Mouse (Mus musculus) layer of hippocampus, adult 9-10 months (tissue): Measurements from ENCODE around the gene Aak1.

Experiments
- DNase-seq: peaks from one replicate; pipeline ENCODE4 v3.0.0; 2022; ENCODE audit warnings: low spot score

The Aak1 gene

GRCm38 (mm10) chr6:86897520-86897919 lies 48.2 kb downstream of the Aak1 start:
- DNase-seq: no peak

DNA sequence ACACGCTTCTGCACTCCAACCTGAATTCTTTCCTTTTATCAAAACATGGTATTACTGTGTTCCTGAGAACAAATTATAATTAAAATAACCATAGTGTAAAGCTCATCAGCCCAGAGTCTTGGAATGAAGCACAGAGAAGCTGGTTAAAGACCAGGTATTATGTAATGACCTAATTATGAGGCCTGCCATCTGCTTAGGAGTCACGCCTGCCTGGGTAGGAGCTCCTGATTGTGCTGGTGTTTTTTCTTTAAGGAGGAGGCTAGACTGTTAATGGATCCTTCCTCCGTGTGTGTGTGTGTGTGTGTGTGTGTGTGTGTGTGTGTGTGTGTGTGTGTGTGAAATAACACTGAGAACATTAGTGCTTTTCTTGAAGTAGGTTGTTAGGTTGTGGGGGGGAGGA lies 49.7 kb downstream of the Aak1 start:
- no peak for DNase-seq

DNA sequence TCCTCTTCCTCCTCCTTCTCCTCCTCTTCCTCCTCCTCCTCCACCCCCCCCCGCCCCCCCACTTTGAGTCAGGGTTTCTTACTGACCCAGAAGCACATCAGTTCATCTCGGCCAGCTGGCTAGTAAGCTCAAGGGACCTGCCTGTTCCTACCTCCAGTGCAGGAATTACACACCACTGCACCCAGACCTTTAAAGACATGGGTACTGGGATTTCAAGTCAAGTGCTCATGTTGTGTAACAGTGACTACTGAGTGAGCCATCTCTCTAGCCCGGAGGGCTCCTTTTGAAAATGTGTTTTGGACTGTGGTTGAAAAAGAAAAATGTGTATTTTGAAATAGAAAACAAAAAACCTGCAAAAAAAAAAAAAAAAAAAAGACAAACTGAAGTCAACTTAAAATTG lies 50.6 kb downstream of the Aak1 start:
- DNase-seq: no peak

DNA sequence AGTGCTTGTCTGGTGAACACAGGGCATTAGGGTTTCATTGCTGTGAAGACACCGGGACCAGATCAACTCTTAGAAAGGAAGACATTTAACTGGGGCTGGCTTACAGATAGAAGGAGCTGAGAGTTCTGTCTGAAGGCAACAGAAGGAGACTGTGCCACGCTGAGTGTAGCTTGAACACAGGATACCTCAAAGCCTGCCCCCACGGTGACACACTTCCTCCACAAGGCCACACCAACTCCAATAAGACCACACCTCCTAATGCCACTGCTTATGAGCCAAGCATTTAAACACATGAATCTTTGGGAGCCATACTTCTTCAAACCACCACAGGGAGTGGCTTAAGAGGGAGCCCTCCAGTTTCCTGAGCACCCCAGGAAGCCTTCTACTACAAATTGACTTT lies 51.2 kb downstream of the Aak1 start:
- DNase-seq: no peak

DNA sequence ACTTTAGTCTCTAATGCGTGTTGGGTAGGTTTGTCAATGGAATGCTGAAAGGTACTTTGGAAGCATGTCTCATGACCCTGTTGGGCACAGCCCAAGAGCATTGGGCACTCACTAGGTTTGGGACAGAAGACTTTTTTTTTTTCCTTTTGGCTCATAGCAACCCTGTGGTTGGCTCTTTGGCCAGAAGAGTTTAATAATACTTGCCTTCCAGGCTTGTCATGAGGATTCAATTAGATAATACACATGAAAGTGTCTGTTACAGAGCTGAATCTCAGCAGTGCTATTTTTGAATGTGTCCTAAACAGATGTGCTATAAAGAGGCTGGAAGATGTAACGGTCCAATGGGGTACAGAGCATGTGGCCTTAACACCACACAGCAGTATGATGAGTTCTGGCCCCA lies 56.2 kb downstream of the Aak1 start:
- DNase-seq: no peak

- DNase-seq: no peak
Measured at GRCm38 (mm10) chr6:86907191-86907590, 57.9 kb downstream of the Aak1 start.

DNA sequence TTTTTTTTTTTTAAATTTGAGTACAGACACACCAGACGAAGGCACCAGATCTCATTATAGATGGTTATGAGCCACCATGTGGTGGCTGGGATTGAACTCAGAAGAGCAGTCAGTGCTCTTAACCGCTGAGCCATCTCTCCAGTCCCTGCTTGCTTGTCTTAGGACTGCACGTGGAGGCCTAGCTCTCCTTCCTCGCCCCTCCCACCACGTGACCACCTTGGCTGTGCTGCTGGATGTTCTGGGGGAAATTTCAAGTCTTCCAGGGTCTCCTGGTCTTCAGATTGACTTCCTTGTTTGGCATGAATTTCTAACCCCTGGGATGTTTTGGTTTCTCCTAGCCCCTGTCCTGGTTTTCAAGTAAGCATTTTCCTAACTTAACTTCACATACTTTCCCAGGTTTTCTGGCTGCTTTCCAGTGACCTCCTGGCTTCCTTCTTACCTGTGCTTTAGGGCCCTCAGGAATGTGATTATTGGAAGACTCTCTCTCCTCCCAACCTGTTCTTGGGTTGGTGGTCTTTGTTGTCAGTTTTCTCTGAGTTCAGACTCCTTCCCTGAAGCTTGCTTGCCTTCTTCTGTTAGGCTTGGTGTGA lies 59.3 kb downstream of the Aak1 start:
- DNase-seq: no peak

- no peak for DNase-seq
Measured at GRCm38 (mm10) chr6:86909881-86910280, 60.6 kb downstream of the Aak1 start.

DNA sequence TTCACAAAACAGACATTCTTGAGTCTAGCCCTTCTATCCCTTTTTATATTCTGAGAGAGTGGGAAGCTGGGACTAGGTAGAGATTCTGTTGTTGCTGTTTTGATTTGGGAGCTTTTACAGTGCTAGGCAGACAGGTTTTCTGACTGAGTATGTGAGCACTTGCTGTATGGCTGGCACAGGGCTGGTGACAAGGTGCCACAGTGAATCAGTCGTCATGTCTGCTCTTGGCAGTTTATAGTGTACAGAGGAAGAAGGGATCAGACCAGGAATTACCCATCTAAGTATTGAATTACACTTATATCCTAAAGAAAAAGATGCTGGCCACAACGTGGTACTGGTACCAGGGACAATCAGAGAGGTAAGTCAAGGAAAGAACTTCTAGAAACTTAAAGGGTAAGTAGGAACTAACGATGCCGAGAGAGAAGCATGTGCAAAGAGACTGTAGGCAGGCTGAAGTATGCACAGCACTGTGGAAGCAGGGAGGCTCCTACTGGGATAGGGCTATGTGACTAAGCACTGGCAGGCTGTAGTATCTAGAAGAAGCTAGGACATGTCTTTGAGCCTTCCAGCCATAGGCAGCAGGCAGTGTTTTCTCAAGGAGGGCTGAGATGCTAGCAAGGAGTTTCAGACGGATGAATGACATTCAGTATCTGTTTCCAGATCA lies 67.0 kb downstream of the Aak1 start:
- no peak for DNase-seq

- DNase-seq: no peak
Measured at GRCm38 (mm10) chr6:86917231-86917630, 67.9 kb downstream of the Aak1 start.

DNA sequence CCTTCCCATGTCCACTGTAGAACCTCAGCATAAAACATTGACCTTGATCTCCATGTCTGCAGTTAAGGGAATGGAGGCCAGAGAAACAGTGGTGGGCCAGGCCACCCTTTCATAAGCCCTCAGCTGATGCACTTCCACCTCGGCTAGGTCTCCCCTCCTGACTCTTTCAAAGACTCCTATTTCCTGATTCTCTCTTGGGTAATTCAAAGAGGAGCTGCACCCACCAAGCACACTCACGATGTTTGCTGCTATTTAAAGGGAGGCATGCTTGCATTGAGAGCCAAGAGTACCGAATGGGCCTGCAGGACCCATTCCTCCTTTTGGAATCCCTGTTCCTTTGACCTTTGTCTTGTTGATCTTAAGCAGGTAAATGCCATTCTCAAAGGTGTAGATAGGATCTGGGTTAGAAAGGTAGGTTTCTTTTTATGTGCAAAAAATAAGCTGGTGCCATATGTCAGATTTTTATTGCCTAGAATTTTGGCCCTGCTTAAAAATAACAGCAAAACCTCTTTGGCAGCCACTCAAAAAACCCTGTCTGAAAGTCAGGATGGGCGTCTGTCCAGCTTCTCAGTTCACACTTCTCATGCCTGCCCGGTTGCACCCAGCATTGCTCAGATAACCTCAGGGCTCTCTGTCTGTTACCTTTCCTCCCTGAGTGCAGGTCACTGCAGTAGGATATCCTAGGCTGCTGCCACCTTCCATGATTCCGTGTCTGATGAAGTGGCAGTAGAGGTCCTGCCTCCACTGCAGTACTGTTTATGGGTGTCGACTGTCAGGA lies 68.9 kb downstream of the Aak1 start:
- DNase-seq: no peak

GRCm38 (mm10) chr6:86921880-86922279 lies 72.6 kb downstream of the Aak1 start:
- peak; percentile 54 for DNase-seq

- no peak for DNase-seq
Measured at GRCm38 (mm10) chr6:86924746-86925145, 75.4 kb downstream of the Aak1 start.

DNA sequence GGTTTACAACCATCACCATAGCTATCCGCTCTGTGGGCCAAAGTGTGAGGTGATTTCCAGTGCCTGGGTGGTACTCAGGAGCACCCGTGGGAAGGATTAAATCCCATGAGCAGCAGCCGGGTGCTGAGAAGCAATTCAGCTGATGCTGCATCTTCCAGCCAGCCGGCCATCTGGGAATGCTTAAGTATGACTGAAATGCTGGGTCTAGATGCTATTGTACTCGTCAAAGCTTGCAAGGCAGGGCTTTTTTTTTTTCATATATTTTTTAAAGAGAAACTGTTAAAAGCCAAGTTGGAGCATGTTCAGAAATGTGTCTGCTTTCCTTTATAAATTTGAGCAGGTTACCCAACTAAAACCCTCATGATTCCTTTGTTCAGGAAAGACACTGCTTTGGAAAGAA lies 85.2 kb downstream of the Aak1 start:
- no peak for DNase-seq

DNA sequence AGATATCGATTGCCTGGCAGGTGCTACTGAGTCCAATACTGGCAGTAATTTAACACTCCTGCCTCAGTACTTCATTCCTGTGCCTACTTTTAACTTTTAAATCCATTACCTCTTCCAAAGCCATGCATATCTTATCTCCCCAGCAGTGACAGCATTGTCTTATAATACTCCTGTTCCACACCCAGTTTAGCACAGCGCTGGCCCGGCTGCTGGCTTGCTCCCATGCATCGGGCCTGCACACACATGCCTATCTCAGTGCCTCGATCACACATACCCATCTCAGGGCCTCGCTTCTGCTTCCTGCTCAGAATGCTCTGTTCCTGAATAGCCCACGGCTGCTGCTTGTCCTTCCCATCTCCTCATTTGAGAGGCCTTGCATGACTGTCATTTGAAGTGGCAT lies 90.5 kb downstream of the Aak1 start:
- DNase-seq: no peak

GRCm38 (mm10) chr6:86940966-86941365 lies 91.6 kb downstream of the Aak1 start:
- DNase-seq: no peak

- peak; percentile 18 for DNase-seq
Measured at GRCm38 (mm10) chr6:86947100-86947499, 97.8 kb downstream of the Aak1 start.

DNA sequence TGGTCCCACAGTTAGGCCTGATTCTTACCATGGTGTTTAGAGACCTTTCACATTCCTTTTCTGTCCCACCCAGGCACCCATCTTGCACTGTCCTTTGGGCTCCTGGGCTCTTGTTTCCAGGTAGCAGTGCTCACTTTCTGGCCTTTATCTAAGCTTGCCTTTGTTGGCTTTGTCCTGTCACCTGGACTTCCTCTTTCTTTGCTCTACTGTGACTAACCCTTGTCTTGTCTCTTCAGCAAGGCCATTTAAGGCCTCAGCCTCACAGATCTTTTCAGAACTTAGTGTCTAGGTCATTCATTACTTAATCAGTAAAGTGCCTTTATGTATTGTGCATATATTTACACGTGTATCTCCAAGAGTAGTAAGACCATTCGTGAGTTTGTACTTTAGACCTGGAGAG lies 99.4 kb downstream of the Aak1 start:
- DNase-seq: no peak

DNA sequence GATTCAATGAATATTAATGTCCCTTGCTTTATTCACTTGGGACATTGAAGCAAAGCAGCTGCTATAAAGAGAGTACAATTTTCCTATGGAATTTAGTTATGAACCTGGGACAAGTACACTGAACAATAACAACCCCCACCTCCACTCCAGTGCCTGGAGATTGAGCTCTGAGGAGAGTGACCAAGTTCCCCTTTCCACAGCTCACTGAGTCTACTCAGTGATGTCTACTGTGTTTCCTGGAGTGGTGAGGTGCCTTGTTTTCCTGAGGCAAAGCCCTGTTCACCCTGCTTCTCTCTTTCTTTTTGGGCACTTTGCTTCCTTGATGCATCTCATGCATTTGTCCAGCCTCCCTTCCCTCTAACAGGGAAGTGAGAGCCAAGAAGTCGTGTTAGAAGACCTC lies 100.8 kb downstream of the Aak1 start:
- DNase-seq: no peak

GRCm38 (mm10) chr6:86950733-86951255 lies 101.5 kb downstream of the Aak1 start:
- DNase-seq: no peak

GRCm38 (mm10) chr6:86955741-86956140 lies 106.4 kb downstream of the Aak1 start:
- peak; percentile 49 for DNase-seq

DNA sequence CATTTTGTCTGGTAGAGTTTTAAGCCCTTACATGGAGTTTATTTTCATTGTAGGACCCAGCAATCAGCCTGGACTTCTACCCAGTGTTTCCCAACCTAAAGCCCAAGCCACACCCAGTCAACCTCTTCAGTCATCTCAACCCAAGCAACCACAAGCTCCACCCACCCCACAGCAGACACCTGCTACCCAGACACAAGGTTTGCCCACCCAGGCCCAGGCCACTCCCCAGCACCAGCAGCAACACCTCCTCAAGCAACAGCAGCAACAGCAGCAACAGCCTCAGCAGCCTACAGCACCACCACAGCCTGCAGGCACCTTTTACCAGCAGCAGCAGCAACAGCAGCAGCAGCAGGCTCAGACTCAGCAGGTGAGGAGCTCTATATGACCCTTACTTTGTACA lies 106.9 kb downstream of the Aak1 start:
- DNase-seq: no peak

- DNase-seq: no peak
Measured at GRCm38 (mm10) chr6:86959006-86959405, 109.7 kb downstream of the Aak1 start.
